Mouse (Mus musculus) limb, embryonic 10.5 days (tissue): ENCODE data around the gene Pip4k2b. TPM values are rescaled to one million over a fixed set of nuclear protein-coding genes. Genes with fewer than 3 reads are reported as not detected.
A peak's percentile ranks its signal among the peaks of the same experiment; 100 is the strongest.
"Not testable (repeated sequence)": the region's sequence is repeated elsewhere in the genome, so short reads cannot be mapped to it uniquely, and the experiment has no call there.

Experiments used
- DNase-seq: peaks from one replicate; pipeline ENCODE4 v3.0.0-alpha.2; 2017; ENCODE audit warnings: low spot score
- H3K27ac ChIP-seq: fragments of 300-500 bp; sonication (generic); 2 replicates; pipeline ENCODE4 v1.5.1; 2016; ENCODE audit warnings: mild to moderate bottlenecking
- H3K27me3 ChIP-seq: fragments of 300-500 bp; sonication (generic); 2 replicates; pipeline ENCODE4 v1.6.1; 2016; ENCODE audit warnings: low read depth, mild to moderate bottlenecking; ENCODE audit not compliant: poor library complexity, severe bottlenecking
- H3K36me3 ChIP-seq: fragments of 300-500 bp; sonication (generic); 2 replicates; pipeline ENCODE4 v1.6.1; 2016; ENCODE audit warnings: mild to moderate bottlenecking, moderate library complexity
- H3K4me1 ChIP-seq: fragments of 300-500 bp; sonication (generic); 2 replicates; pipeline ENCODE4 v1.6.1; 2016
- H3K4me3 ChIP-seq: fragments of 300-500 bp; sonication (generic); 2 replicates; pipeline ENCODE4 v1.5.1; 2016; ENCODE audit warnings: mild to moderate bottlenecking, moderate library complexity
- H3K9me3 ChIP-seq: fragments of 300-500 bp; sonication (generic); replicated peaks from 2 replicates; pipeline ENCODE4 v1.6.1; 2016; ENCODE audit warnings: mild to moderate bottlenecking
- WGBS: fragments of 180-500 bp; shearing (Covaris S2); methylation state at CpG from one replicate; pipeline ENCODE4 v1.1.7; 2016; 5-methylcytosine and 5-hydroxymethylcytosine counted together
- polyA plus RNA-seq: library from polyadenylated mRNA; unstranded; fragments of >200 nt; fragmentation: Nextera tagmentation; extraction: Ambion mirVana; gene quantifications from 2 replicates; pipeline ENCODE4 v1.2.1, GENCODE M21; 2016

The Pip4k2b gene
- polyA plus RNA-seq, 1 experiment from 2014 or later, result 1.9 TPM

- Histone ChIP-seq H3K36me3 (peaks cover 100% of the 10 kb centered on the region), H3K27me3 (no peaks in the 10 kb centered on the region), H3K27ac (no peak overlapping the region), H3K4me1 (peaks cover 9% of the 10 kb centered on the region), H3K4me3 (no peak overlapping the region), H3K9me3 (peaks cover 5% of the 10 kb centered on the region)
- DNase-seq, result no peak
- WGBS, result 88% methylated on average over 7 of the region's 7 CpGs
Measured at GRCm38 (mm10) chr11:97723709-97724108, 20.8 kb downstream of the Pip4k2b start.

GRCm38 (mm10) chr11:97721338-97721737 lies 23.2 kb downstream of the Pip4k2b start:
- no peaks in the 10 kb centered on the region for H3K4me1 ChIP-seq
- no peak overlapping the region for H3K27ac ChIP-seq
- DNase-seq, result no peak
- no peak overlapping the region for H3K4me3 ChIP-seq
- WGBS, result 91% methylated on average over 4 of the region's 4 CpGs
- H3K36me3 ChIP-seq, result peaks cover 98% of the 10 kb centered on the region
- peaks cover 5% of the 10 kb centered on the region for H3K9me3 ChIP-seq
- H3K27me3 ChIP-seq, result no peaks in the 10 kb centered on the region

GRCm38 (mm10) chr11:97719041-97719440 lies 25.5 kb downstream of the Pip4k2b start:
- H3K36me3 ChIP-seq, result peaks cover 98% of the 10 kb centered on the region
- DNase-seq, result no peak
- 89% methylated on average over 4 of the region's 4 CpGs for WGBS

GRCm38 (mm10) chr11:97718281-97718860 lies 26.1 kb downstream of the Pip4k2b start:
- H3K4me3 ChIP-seq, result no peak overlapping the region
- no peaks in the 10 kb centered on the region for H3K4me1 ChIP-seq
- DNase-seq, result no peak
- H3K9me3 ChIP-seq, result peaks cover 5% of the 10 kb centered on the region
- H3K36me3 ChIP-seq, result peaks cover 98% of the 10 kb centered on the region
- WGBS, result 86% methylated on average over 15 of the region's 15 CpGs
- no peak overlapping the region for H3K27ac ChIP-seq
- no peaks in the 10 kb centered on the region for H3K27me3 ChIP-seq

More at GRCm38 (mm10) chr11:97719041-97719440, 25.5 kb downstream of the Pip4k2b start:
- Histone ChIP-seq H3K9me3 (peaks cover 5% of the 10 kb centered on the region), H3K4me3 (no peak overlapping the region), H3K4me1 (no peaks in the 10 kb centered on the region), H3K27me3 (no peaks in the 10 kb centered on the region), H3K27ac (no peak overlapping the region)

GRCm38 (mm10) chr11:97717369-97718280 lies 26.9 kb downstream of the Pip4k2b start:
- no peaks in the 10 kb centered on the region for H3K27me3 ChIP-seq
- no peak for DNase-seq
- H3K36me3 ChIP-seq, result peaks cover 98% of the 10 kb centered on the region
- peaks cover 5% of the 10 kb centered on the region for H3K9me3 ChIP-seq
- 88% methylated on average over 26 of the region's 26 CpGs for WGBS
- no peaks in the 10 kb centered on the region for H3K4me1 ChIP-seq
- H3K27ac ChIP-seq, result no peak overlapping the region
- no peak overlapping the region for H3K4me3 ChIP-seq

GRCm38 (mm10) chr11:97716021-97716420 lies 28.5 kb downstream of the Pip4k2b start:
- no peak overlapping the region for H3K4me3 ChIP-seq
- H3K27me3 ChIP-seq, result no peaks in the 10 kb centered on the region
- H3K9me3 ChIP-seq, result no peaks in the 10 kb centered on the region
- peaks cover 98% of the 10 kb centered on the region for H3K36me3 ChIP-seq
- WGBS, result 91% methylated on average over 8 of the region's 8 CpGs
- no peak for DNase-seq
- no peaks in the 10 kb centered on the region for H3K4me1 ChIP-seq
- H3K27ac ChIP-seq, result no peak overlapping the region

GRCm38 (mm10) chr11:97714784-97715760 lies 29.4 kb downstream of the Pip4k2b start:
- Histone ChIP-seq H3K27me3 (no peaks in the 10 kb centered on the region), H3K36me3 (peaks cover 98% of the 10 kb centered on the region), H3K4me3 (no peak overlapping the region), H3K4me1 (no peaks in the 10 kb centered on the region), H3K9me3 (no peaks in the 10 kb centered on the region), H3K27ac (no peak overlapping the region)
- no peak for DNase-seq
- 94% methylated on average over 14 of the region's 14 CpGs for WGBS

- H3K27ac ChIP-seq, result no peak overlapping the region
- no peak overlapping the region for H3K4me3 ChIP-seq
- H3K27me3 ChIP-seq, result no peaks in the 10 kb centered on the region
- no peak for DNase-seq
- no peaks in the 10 kb centered on the region for H3K9me3 ChIP-seq
- peaks cover 96% of the 10 kb centered on the region for H3K36me3 ChIP-seq
- 96% methylated on average over 3 of the region's 3 CpGs for WGBS
- H3K4me1 ChIP-seq, result no peaks in the 10 kb centered on the region
Measured at GRCm38 (mm10) chr11:97714356-97714755, 30.1 kb downstream of the Pip4k2b start.

- H3K9me3 ChIP-seq, result no peaks in the 10 kb centered on the region
- no peaks in the 10 kb centered on the region for H3K4me1 ChIP-seq
- no peak for DNase-seq
- peaks cover 96% of the 10 kb centered on the region for H3K36me3 ChIP-seq
- H3K27ac ChIP-seq, result no peak overlapping the region
- H3K27me3 ChIP-seq, result no peaks in the 10 kb centered on the region
- H3K4me3 ChIP-seq, result no peak overlapping the region
- 92% methylated on average over 8 of the region's 8 CpGs for WGBS
Measured at GRCm38 (mm10) chr11:97713896-97714295, 30.6 kb downstream of the Pip4k2b start.

- H3K36me3 ChIP-seq, result peaks cover 96% of the 10 kb centered on the region
- H3K4me1 ChIP-seq, result no peaks in the 10 kb centered on the region
- no peaks in the 10 kb centered on the region for H3K27me3 ChIP-seq
Measured at GRCm38 (mm10) chr11:97712286-97712685, 32.2 kb downstream of the Pip4k2b start.

GRCm38 (mm10) chr11:97711200-97711900 lies 33.2 kb downstream of the Pip4k2b start:
- no peak for DNase-seq
- WGBS, result 81% methylated on average over 13 of the region's 13 CpGs
- H3K36me3 ChIP-seq, result peaks cover 98% of the 10 kb centered on the region
- H3K27me3 ChIP-seq, result no peaks in the 10 kb centered on the region
- H3K4me1 ChIP-seq, result no peaks in the 10 kb centered on the region
- no peaks in the 10 kb centered on the region for H3K9me3 ChIP-seq
- no peak overlapping the region for H3K4me3 ChIP-seq
- H3K27ac ChIP-seq, result peak overlapping the region; percentile 6; the same call in 1 of the 2 replicates

More at GRCm38 (mm10) chr11:97712286-97712685, 32.2 kb downstream of the Pip4k2b start:
- Histone ChIP-seq H3K4me3 (no peak overlapping the region), H3K27ac (no peak overlapping the region), H3K9me3 (no peaks in the 10 kb centered on the region)
- WGBS, result 92% methylated on average over 15 of the region's 15 CpGs
- no peak for DNase-seq

- not testable (repeated sequence) for H3K9me3 ChIP-seq, DNase-seq, H3K27me3 ChIP-seq, H3K27ac ChIP-seq, H3K4me3 ChIP-seq, H3K4me1 ChIP-seq
- 87% methylated on average over 2 of the region's 2 CpGs for WGBS
- H3K36me3 ChIP-seq, result peaks cover 96% of the 10 kb centered on the region
Measured at GRCm38 (mm10) chr11:97710067-97710466, 34.4 kb downstream of the Pip4k2b start.
